Mouse (Mus musculus) limb, embryonic 14.5 days (tissue): ENCODE measurements around the gene Gm20388. TPM values are rescaled to one million over a fixed set of nuclear protein-coding genes. Genes with fewer than 3 reads are reported as not detected.
"Not testable (repeated sequence)": the region's sequence is repeated elsewhere in the genome, so short reads cannot be mapped to it uniquely, and the experiment has no call there.

Experiments used
- ATAC-seq: fragments of 200-750 bp; cut with Nextera tagmentation; 2 replicates; pipeline ENCODE4 v1.8.0; 2017; ENCODE audit warnings: low read depth, moderate number of reproducible peaks, moderate TSS enrichment; ENCODE audit not compliant: low FRiP score
- DNase-seq: peaks from one replicate; pipeline ENCODE4 v3.0.0-alpha.2; 2015; ENCODE audit warnings: low spot score
- H3K27ac ChIP-seq: fragments of 300-500 bp; sonication (generic); replicated peaks from 2 replicates; pipeline ENCODE4 v1.5.1; 2014; ENCODE audit warnings: low read depth, mild to moderate bottlenecking, low read length, moderate library complexity, mixed read lengths
- H3K27me3 ChIP-seq: fragments of 300-500 bp; sonication (generic); 2 replicates; pipeline ENCODE4 v1.6.1; 2014; ENCODE audit warnings: low read length, mixed read lengths; ENCODE audit not compliant: control insufficient read depth, insufficient read depth
- H3K36me3 ChIP-seq: fragments of 300-500 bp; sonication (generic); 2 replicates; pipeline ENCODE4 v1.6.1; 2014; ENCODE audit warnings: mild to moderate bottlenecking, low read length, moderate library complexity, mixed read lengths; ENCODE audit not compliant: control insufficient read depth, insufficient read depth
- H3K4me1 ChIP-seq: fragments of 300-500 bp; sonication (generic); 2 replicates; pipeline ENCODE4 v1.6.1; 2014; ENCODE audit warnings: antibody characterized with exemption, low read length, mixed read lengths; ENCODE audit not compliant: control insufficient read depth, insufficient read depth
- H3K4me2 ChIP-seq: fragments of 300-500 bp; sonication (generic); replicated peaks from 2 replicates; pipeline ENCODE4 v1.6.1; 2014; ENCODE audit warnings: low read depth, mild to moderate bottlenecking, low read length, moderate library complexity; ENCODE audit not compliant: severe bottlenecking
- H3K4me3 ChIP-seq: fragments of 300-500 bp; sonication (generic); replicated peaks from 2 replicates; pipeline ENCODE4 v1.5.1; 2014; ENCODE audit warnings: low read length
- H3K9ac ChIP-seq: fragments of 300-500 bp; sonication (generic); 2 replicates; pipeline ENCODE4 v1.6.1; 2014; ENCODE audit warnings: mild to moderate bottlenecking, low read depth, low read length, moderate library complexity; ENCODE audit not compliant: severe bottlenecking
- H3K9me3 ChIP-seq: fragments of 300-500 bp; sonication (generic); 2 replicates; pipeline ENCODE4 v1.6.1; 2016; ENCODE audit warnings: low read length; ENCODE audit not compliant: control insufficient read depth
- POLR2A ChIP-seq: fragments of 200-500 bp; IDR thresholded peaks from 2 replicates; pipeline ENCODE4 v1.8.0; 2012; ENCODE audit warnings: inconsistent platforms, mild to moderate bottlenecking, moderate library complexity, borderline replicate concordance; ENCODE audit not compliant: insufficient read depth, insufficient read length; ENCODE audit errors: extremely low read depth
- WGBS: fragments of 180-500 bp; shearing (Covaris S2); extraction: QIAGEN DNeasy Blood & Tissue Kit; methylation state at CpG from one replicate; pipeline ENCODE4 v1.1.7; 2014; 5-methylcytosine and 5-hydroxymethylcytosine counted together
- polyA plus RNA-seq, 2 experiments: library from polyadenylated mRNA; depleted of rRNA in 1 of 2; stranded (reverse) in 1 of 2; unstranded in 1 of 2; fragments of >200 nt; fragmentation: Nextera tagmentation in 1 of 2; extraction: Ambion mirVana in 1 of 2; gene quantifications; 2 replicates each; pipeline versions ENCODE4 v1.2.1 to v1.2.3; 2012 to 2014

Gene Gm20388
- polyA plus RNA-seq, 2 experiments: 1.9 to 49.9 TPM

DNA sequence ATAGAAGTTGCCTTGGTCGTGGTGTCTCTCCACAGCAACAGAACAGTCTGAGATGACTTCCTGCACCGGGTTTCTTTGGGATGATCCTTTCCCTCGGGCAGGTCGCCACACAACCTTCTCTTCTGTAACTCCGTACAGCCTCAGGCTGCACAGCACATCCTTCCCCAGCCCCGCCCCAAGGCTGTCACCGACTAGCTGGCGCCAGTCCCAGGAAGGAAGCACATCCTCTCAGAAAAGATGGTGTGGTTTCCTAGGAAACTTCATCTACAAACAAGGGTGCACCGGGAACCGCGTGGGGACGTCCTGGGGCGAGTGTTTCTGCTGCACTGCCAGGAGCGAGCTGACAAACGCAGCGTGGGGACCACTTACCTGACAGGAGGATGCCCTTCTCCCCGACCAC is 4047.5 kb downstream of the Gm20388 start:
- H3K27ac ChIP-seq: no peak overlapping the region
- H3K27me3 ChIP-seq: no peaks in the 10 kb centered on the region
- no peak for DNase-seq
- H3K9ac ChIP-seq: no peak overlapping the region
- H3K36me3 ChIP-seq: peaks cover 36% of the 10 kb centered on the region
- H3K4me1 ChIP-seq: no peaks in the 10 kb centered on the region
- H3K4me3 ChIP-seq: no peak overlapping the region
- WGBS: 74% methylated on average over 17 of the region's 17 CpGs
- no peak overlapping the region for H3K4me2 ChIP-seq
- H3K9me3 ChIP-seq: no peaks in the 10 kb centered on the region
- no peak for ATAC-seq
- no peak for TF ChIP-seq POLR2A

DNA sequence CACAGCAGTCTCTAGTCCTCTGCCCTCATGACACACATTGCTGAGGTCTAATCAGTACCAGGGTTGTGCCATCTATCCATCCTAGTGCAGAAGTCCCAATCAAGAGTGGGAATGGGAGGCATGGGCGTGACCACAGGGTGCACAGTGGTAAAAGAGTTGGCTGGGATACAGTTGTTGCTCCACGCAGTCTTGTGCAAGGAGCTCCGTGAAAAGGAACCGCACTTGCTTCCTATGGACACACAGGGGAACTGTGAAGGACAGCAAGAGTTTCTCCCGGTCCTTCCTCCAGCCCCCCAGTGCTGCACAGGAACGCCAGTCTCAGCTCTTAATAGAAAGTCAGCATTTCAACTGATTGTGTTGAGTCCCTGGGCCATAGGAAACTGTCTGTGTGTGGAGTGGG is 4048.8 kb downstream of the Gm20388 start:
- Histone ChIP-seq H3K27me3 (no peaks in the 10 kb centered on the region), H3K36me3 (peaks cover 29% of the 10 kb centered on the region), H3K4me3 (no peak overlapping the region), H3K9ac (no peak overlapping the region), H3K4me1 (no peaks in the 10 kb centered on the region), H3K4me2 (no peak overlapping the region), H3K9me3 (no peaks in the 10 kb centered on the region), H3K27ac (no peak overlapping the region)
- DNase-seq (no peak), ATAC-seq (no peak)
- whole genome bisulfite sequencing: 88% methylated on average over 6 of the region's 6 CpGs
- no peak for TF ChIP-seq POLR2A

DNA sequence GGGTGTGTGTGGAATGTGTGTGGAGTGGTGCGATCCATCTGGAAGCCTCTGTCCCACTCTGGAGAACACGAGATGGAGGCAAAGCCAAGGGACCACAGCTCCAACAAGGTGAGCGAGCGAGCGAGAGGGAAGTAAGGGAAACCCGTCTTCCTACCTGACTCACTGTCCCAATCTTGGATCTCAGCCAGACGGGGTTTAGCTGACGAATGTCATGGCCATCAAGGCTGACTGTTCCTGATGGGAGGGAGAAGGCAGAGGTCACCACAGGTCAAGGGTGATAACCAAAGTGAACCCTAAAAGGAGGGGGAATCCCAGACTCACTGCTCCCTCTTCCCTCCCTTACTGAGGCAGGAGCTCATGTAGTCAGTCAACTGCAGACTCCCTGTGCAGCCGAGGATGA is 4049.4 kb downstream of the Gm20388 start:
- TF ChIP-seq POLR2A: no peak
- Histone ChIP-seq H3K4me3 (no peak overlapping the region), H3K27ac (no peak overlapping the region), H3K9me3 (no peaks in the 10 kb centered on the region), H3K4me2 (no peak overlapping the region), H3K9ac (no peak overlapping the region), H3K36me3 (peaks cover 32% of the 10 kb centered on the region), H3K27me3 (no peaks in the 10 kb centered on the region), H3K4me1 (no peaks in the 10 kb centered on the region)
- ATAC-seq (no peak), DNase-seq (no peak)
- WGBS: 87% methylated on average over 9 of the region's 9 CpGs

DNA sequence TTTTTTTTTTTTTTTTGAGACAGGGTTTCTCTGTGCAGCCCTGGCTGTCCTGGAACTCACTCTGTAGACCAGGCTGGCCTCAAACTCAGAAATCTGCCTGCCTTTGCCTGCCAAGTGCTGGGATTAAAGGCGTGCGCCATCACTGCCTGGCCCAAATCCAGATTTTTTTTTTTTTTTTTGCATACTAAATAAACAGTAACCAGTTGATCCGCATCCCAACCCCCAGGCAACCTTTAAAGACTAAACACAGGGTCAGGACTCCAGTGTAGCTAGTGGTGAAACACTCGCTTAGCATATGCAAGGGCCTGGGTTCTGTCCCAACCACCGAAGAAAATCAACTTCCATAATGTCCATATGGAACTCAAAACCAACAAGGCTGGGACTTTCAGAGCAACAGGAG is 4049.9 kb downstream of the Gm20388 start:
- H3K9me3 ChIP-seq, DNase-seq, H3K4me2 ChIP-seq, H3K4me1 ChIP-seq, ATAC-seq, H3K27me3 ChIP-seq, H3K27ac ChIP-seq, H3K4me3 ChIP-seq, H3K9ac ChIP-seq: not testable (repeated sequence)
- peaks cover 30% of the 10 kb centered on the region for H3K36me3 ChIP-seq
- 86% methylated on average over 5 of the region's 5 CpGs for WGBS

DNA sequence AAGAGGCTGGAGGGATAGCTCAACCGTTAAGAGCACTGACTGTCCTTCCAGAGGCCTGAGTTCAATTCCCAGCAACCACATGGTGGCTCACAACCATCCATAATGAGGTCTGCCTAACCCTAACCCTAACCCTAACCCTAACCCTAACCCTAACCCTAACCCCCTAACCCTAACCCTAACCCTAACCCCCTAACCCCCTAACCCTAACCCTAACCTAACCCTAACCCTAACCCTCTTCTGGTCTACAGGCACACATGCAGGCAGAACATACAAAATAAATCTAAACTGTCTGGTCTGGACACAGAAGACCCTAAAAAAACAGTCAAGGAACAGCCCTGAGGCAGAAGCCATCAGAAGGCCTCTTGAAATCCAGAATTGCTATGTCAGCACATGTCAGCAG is 4050.7 kb downstream of the Gm20388 start:
- Histone ChIP-seq H3K36me3 (peaks cover 37% of the 10 kb centered on the region), H3K27me3 (no peaks in the 10 kb centered on the region), H3K4me1 (no peaks in the 10 kb centered on the region), H3K9me3 (no peaks in the 10 kb centered on the region), H3K27ac (no peak overlapping the region), H3K4me2 (no peak overlapping the region), H3K4me3 (no peak overlapping the region), H3K9ac (no peak overlapping the region)
- no peak for TF ChIP-seq POLR2A
- ATAC-seq: no peak
- 62% methylated on average over 1 of the region's 1 CpGs for WGBS
- no peak for DNase-seq

DNA sequence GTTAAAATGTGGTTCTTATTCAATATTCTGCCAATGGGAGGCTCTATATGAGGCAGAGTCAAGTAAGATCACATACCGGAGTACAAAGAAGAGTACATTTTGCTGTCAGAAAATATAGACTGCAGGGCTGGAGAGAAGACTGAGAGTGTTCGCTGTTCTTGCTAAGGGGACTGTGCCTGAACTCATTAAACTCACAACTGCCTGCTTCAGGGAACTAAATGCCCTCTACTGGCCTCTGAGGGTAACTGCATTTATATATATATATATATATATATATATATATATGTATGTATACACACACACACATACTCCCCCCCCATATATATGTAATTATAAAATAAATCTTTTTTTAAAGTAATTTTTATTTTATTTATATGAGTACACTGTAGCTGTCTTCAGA is 4056.3 kb downstream of the Gm20388 start:
- H3K9ac ChIP-seq: no peak overlapping the region
- H3K27ac ChIP-seq: no peak overlapping the region
- 53% methylated on average over 2 of the region's 2 CpGs for WGBS
- no peak overlapping the region for H3K4me2 ChIP-seq
- ATAC-seq (no peak), DNase-seq (peak; percentile 40)
- peaks cover 18% of the 10 kb centered on the region for H3K36me3 ChIP-seq
- TF ChIP-seq POLR2A: no peak
- H3K27me3 ChIP-seq: no peaks in the 10 kb centered on the region
- H3K9me3 ChIP-seq: no peaks in the 10 kb centered on the region
- H3K4me1 ChIP-seq: no peaks in the 10 kb centered on the region
- H3K4me3 ChIP-seq: no peak overlapping the region
